Mouse (Mus musculus) liver, postnatal 0 days (tissue): ENCODE results near the gene Olfr1258. TPM values are rescaled to one million over a fixed set of nuclear protein-coding genes. Genes with fewer than 3 reads are reported as not detected.
"Not testable (repeated sequence)": the region's sequence is repeated elsewhere in the genome, so short reads cannot be mapped to it uniquely, and the experiment has no call there.

Experiments
- ATAC-seq: fragments of 200-750 bp; cut with Nextera tagmentation; 2 replicates; pipeline ENCODE4 v1.8.0; 2017; ENCODE audit warnings: mild to moderate bottlenecking, moderate library complexity
- DNase-seq: peaks from one replicate; pipeline ENCODE4 v3.0.0-alpha.2; 2016
- H3K27ac ChIP-seq: fragments of 300-500 bp; sonication (generic); 2 replicates; pipeline ENCODE4 v1.5.1; 2014; ENCODE audit warnings: antibody characterized with exemption, moderate library complexity, mild to moderate bottlenecking, low read depth
- H3K27me3 ChIP-seq: fragments of 300-500 bp; sonication (generic); 2 replicates; pipeline ENCODE4 v1.6.1; 2014; ENCODE audit warnings: low read length, control low read depth, mixed read lengths; ENCODE audit not compliant: insufficient read depth
- H3K36me3 ChIP-seq: fragments of 300-500 bp; sonication (generic); replicated peaks from 2 replicates; pipeline ENCODE4 v1.6.1; 2014; ENCODE audit warnings: mild to moderate bottlenecking, control low read depth, low read length, moderate library complexity, mixed read lengths; ENCODE audit not compliant: insufficient read depth
- H3K4me1 ChIP-seq: fragments of 300-500 bp; sonication (generic); 2 replicates; pipeline ENCODE4 v1.6.1; 2014; ENCODE audit warnings: antibody characterized with exemption, mild to moderate bottlenecking, control low read depth; ENCODE audit not compliant: insufficient read depth
- H3K4me2 ChIP-seq: fragments of 300-500 bp; sonication (generic); 2 replicates; pipeline ENCODE4 v1.6.1; 2014; ENCODE audit warnings: low read depth, mild to moderate bottlenecking, low read length, moderate library complexity, mixed read lengths
- H3K4me3 ChIP-seq: fragments of 300-500 bp; sonication (generic); 2 replicates; pipeline ENCODE4 v1.5.1; 2014; ENCODE audit warnings: low read depth, low read length
- H3K9ac ChIP-seq: fragments of 300-500 bp; sonication (generic); replicated peaks from 2 replicates; pipeline ENCODE4 v1.6.1; 2014; ENCODE audit warnings: mild to moderate bottlenecking, moderate library complexity
- H3K9me3 ChIP-seq: fragments of 300-500 bp; sonication (generic); 2 replicates; pipeline ENCODE4 v1.6.1; 2016; ENCODE audit warnings: mild to moderate bottlenecking, control low read depth, low read length, mixed read lengths
- CTCF ChIP-seq: sonication (generic); IDR thresholded peaks from 2 replicates; pipeline ENCODE4 v1.5.1; 2016; ENCODE audit warnings: antibody characterized with exemption, low read depth
- EP300 ChIP-seq: IDR thresholded peaks from 2 replicates; pipeline ENCODE4 v1.6.1; 2016; ENCODE audit warnings: antibody characterized with exemption, low read depth, mild to moderate bottlenecking
- WGBS: fragments of 180-500 bp; shearing (Covaris S2); extraction: QIAGEN DNeasy Blood & Tissue Kit; methylation state at CpG from one replicate; pipeline ENCODE4 v1.1.7; 2014; ENCODE audit not compliant: insufficient replicate concordance; 5-methylcytosine and 5-hydroxymethylcytosine counted together
- polyA plus RNA-seq: library from polyadenylated mRNA; unstranded; fragments of >200 nt; fragmentation: Nextera tagmentation; extraction: Ambion mirVana; gene quantifications from 2 replicates; pipeline ENCODE4 v1.2.1, GENCODE M21; 2015

Olfr1258 gene
- polyA plus RNA-seq, result not detected in 2 replicates

DNA sequence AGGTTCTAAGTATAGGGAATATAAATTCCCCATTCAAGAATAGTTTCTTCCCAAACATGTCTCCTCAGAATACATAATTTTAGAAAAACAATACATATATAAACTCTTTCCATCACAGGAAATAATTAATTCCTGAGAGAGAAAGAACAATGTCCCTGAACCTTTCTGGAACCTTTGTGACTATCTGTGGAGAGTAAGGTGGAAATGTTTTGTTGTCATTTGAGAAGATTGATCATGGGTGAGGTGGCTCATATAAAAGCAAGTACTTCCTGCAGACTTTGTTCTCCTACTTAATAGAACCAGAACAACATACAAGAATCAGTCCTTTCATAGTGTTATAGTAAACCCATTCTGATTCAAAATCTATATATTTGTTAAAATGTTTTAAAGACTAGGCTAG lies at the start of gene Olfr1258:
Olfr1258 (plus strand) TSS at position 301 of the 400 bp plus-strand sequence.
- DNase-seq (no peak), ATAC-seq (no peak)
- Histone ChIP-seq H3K27ac (no peak within 1 kb of the TSS), H3K36me3 (no peaks in the 10 kb centered on the region), H3K9ac (no peak within 1 kb of the TSS), H3K4me1 (no peaks in the 10 kb centered on the region), H3K27me3 (no peaks in the 10 kb centered on the region), H3K4me2 (no peak within 1 kb of the TSS), H3K4me3 (no peak within 1 kb of the TSS), H3K9me3 (no peaks in the 10 kb centered on the region)
- no peak for TF ChIP-seq CTCF
- no peak for TF ChIP-seq EP300

DNA sequence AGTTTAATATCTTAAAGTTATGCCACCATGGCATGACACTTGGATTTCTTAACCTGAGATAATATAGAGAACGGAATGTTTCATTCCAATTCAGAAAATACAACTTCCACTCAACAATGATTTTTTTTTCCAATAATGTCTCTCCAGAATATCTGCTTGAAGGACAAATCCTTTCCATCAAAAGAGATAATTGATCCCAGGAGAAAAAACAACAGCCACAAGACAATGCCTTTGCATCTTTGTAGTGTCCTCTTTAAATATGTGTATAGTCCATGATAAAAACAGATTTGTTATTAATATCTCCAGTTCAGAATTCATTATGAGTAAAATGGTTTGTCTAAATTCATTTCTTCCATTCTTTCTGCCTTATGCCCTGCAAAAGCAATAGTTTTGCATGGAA lies 49.0 kb upstream of the Olfr1258 start, which contains the start of gene Olfr1257:
Olfr1257 (plus strand) TSS at position 301 of the 400 bp plus-strand sequence.
- no peaks in the 10 kb centered on the region for H3K36me3 ChIP-seq
- 78% methylated on average over 1 of the region's 1 CpGs for WGBS
- DNase-seq, result no peak
- H3K4me1 ChIP-seq, result no peaks in the 10 kb centered on the region
- no peaks in the 10 kb centered on the region for H3K27me3 ChIP-seq
- no peak within 1 kb of the TSS for H3K4me2 ChIP-seq
- no peak within 1 kb of the TSS for H3K27ac ChIP-seq
- no peak within 1 kb of the TSS for H3K9ac ChIP-seq
- TF ChIP-seq EP300 (no peak), CTCF (no peak)
- no peak within 1 kb of the TSS for H3K4me3 ChIP-seq
- ATAC-seq, result no peak
- no peaks in the 10 kb centered on the region for H3K9me3 ChIP-seq

DNA sequence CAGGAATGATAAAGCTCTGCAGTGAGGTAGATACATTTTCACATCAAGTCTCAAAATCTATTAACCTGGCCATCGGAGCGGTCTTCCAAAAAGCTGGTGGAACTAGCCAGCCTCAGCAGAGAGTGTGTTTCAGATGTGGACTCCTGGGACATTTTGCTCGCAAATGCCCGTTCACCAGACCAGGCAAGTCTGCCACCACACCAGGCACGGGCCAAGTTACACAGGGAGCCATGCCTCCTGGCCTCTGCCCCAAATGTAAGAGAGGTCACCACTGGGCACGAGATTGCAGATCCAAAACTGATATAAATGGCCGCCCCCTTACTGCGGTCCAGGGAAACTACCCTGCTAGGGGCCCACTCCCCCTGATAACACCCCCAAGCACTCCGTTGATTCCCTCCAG lies 14.5 kb upstream of the Olfr1258 start:
- H3K4me1 ChIP-seq, DNase-seq, ATAC-seq, H3K4me2 ChIP-seq, H3K9ac ChIP-seq, H3K9me3 ChIP-seq, H3K4me3 ChIP-seq, H3K36me3 ChIP-seq, H3K27me3 ChIP-seq, H3K27ac ChIP-seq: not testable (repeated sequence)
- 81% methylated on average over 8 of the region's 9 CpGs for WGBS

DNA sequence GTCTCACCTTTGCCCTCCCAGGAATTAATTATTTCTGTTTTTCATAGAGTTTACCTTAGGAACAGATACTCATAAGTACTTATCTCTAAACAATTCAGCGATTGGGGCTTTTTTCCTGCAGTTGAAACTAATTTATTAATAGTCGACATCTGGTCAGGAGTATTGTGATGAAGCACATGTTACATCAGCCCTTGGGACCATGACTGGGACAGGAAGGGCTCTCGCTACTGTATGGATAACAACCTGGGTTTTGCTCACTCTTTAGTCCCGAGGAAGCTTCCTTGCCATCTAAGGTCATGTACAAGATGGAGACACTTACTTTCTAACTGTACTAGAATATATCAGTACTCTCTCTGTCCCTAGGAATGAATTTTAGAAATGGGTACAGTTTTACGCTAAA lies 21.5 kb downstream of the Olfr1258 start, which contains the start of gene Olfr1259:
Olfr1259 (minus strand) TSS at position 101 of the 400 bp plus-strand sequence.
- Histone ChIP-seq H3K9ac (no peak within 1 kb of the TSS), H3K9me3 (no peaks in the 10 kb centered on the region), H3K4me1 (no peaks in the 10 kb centered on the region), H3K4me2 (no peak within 1 kb of the TSS), H3K27me3 (no peaks in the 10 kb centered on the region), H3K4me3 (no peak within 1 kb of the TSS), H3K36me3 (no peaks in the 10 kb centered on the region), H3K27ac (no peak within 1 kb of the TSS)
- 74% methylated on average over 5 of the region's 5 CpGs for WGBS
- DNase-seq, result no peak
- ATAC-seq, result no peak
- TF ChIP-seq EP300 (no peak), CTCF (no peak)

DNA sequence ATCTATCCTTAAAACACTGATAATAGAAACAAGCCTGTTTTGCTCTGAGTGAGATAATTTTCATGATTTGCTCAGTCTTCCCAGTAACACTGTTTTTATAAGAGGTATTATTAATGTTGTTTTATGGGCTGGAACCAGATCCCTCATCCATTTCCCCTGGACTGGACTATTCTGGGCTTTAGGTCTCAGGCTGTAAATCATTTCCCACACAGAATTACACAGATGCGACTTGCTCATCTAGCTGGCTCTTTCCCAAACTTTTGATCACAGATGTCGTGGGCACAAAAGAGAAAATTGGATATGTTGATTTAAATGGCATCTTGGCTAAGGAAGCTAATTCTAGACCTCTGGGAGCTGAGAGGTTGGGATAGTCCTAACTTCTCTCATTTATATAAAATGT lies 47.1 kb downstream of the Olfr1258 start, which contains the start of gene Olfr1260:
Olfr1260 (plus strand) TSS at position 157 of the 400 bp plus-strand sequence.
- Histone ChIP-seq H3K4me3 (no peak within 1 kb of the TSS), H3K9ac (no peak within 1 kb of the TSS), H3K4me1 (no peaks in the 10 kb centered on the region), H3K27me3 (no peaks in the 10 kb centered on the region), H3K36me3 (no peaks in the 10 kb centered on the region), H3K4me2 (no peak within 1 kb of the TSS), H3K27ac (no peak within 1 kb of the TSS), H3K9me3 (no peaks in the 10 kb centered on the region)
- DNase-seq (no peak), ATAC-seq (no peak)
- TF ChIP-seq CTCF (no peak), EP300 (no peak)
- WGBS, result 56% methylated on average over 2 of the region's 2 CpGs

DNA sequence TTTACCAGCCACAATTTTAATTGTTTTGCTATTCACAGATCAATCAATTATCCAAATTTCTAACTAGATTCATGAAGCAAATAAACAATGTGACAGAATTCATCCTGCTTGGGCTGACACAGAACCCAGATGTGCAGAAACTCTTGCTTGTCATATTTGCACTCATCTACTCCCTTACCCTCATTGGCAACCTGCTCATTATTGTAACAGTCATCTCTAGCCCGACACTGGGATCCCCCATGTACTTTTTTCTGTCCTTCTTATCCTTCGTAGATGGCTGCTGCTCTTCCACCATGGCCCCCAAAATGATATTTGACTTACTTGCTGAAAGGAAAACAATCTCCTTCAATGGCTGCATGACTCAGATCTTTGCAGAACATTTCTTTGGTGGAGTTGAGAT lies 50.6 kb downstream of the Olfr1258 start:
- no peaks in the 10 kb centered on the region for H3K4me1 ChIP-seq
- H3K36me3 ChIP-seq, result no peaks in the 10 kb centered on the region
- H3K9me3 ChIP-seq, result no peaks in the 10 kb centered on the region
- no peak for TF ChIP-seq CTCF
- no peak for TF ChIP-seq EP300
- 76% methylated on average over 2 of the region's 2 CpGs for WGBS
- H3K27me3 ChIP-seq, result no peaks in the 10 kb centered on the region
- H3K27ac ChIP-seq, result no peak overlapping the region
- no peak overlapping the region for H3K4me3 ChIP-seq
- DNase-seq (no peak), ATAC-seq (no peak)
- no peak overlapping the region for H3K4me2 ChIP-seq
- H3K9ac ChIP-seq, result no peak overlapping the region

Other genes starting within 250 kb of the Olfr1258 start
- gene Olfr1252, start 202.3 kb upstream of the Olfr1258 start, polyA plus RNA-seq, result not detected in 2 replicates
- not detected in 2 replicates for gene Olfr1253, start 170.2 kb upstream of the Olfr1258 start, polyA plus RNA-seq
- not detected in 2 replicates for gene Olfr1254, start 133.7 kb upstream of the Olfr1258 start, polyA plus RNA-seq
- not detected in 2 replicates for gene Olfr1255, start 115.3 kb upstream of the Olfr1258 start, polyA plus RNA-seq
- not detected in 2 replicates for gene Olfr1256, start 85.8 kb upstream of the Olfr1258 start, polyA plus RNA-seq
- gene Olfr48, start 79.1 kb upstream of the Olfr1258 start, polyA plus RNA-seq, result not detected in 2 replicates
- not detected in 2 replicates for gene Olfr1257, start 48.9 kb upstream of the Olfr1258 start, polyA plus RNA-seq
- not detected in 2 replicates for gene Olfr1259, start 21.4 kb downstream of the Olfr1258 start, polyA plus RNA-seq
- not detected in 2 replicates for gene Olfr1260, start 47.0 kb downstream of the Olfr1258 start, polyA plus RNA-seq
- not detected in 2 replicates for gene Olfr1261, start 63.9 kb downstream of the Olfr1258 start, polyA plus RNA-seq
- not detected in 2 replicates for gene Olfr1262, start 72.8 kb downstream of the Olfr1258 start, polyA plus RNA-seq
- gene Olfr1263, start 84.8 kb downstream of the Olfr1258 start, polyA plus RNA-seq, result not detected in 2 replicates
- gene Olfr1264, start 98.3 kb downstream of the Olfr1258 start, polyA plus RNA-seq, result not detected in 2 replicates
- not detected in 2 replicates for gene Olfr1265, start 108.0 kb downstream of the Olfr1258 start, polyA plus RNA-seq
- not detected in 2 replicates for gene Olfr140, start 136.3 kb downstream of the Olfr1258 start, polyA plus RNA-seq
- gene Olfr1269, start 194.1 kb downstream of the Olfr1258 start, polyA plus RNA-seq, result not detected in 2 replicates
- gene Olfr32, start 215.0 kb downstream of the Olfr1258 start, polyA plus RNA-seq, result not detected in 2 replicates
- not detected in 2 replicates for gene Olfr1270, start 225.8 kb downstream of the Olfr1258 start, polyA plus RNA-seq